Mouse (Mus musculus) granulocyte monocyte progenitor cell, adult 5-6 weeks (primary cell): Measurements from ENCODE around the gene Ssxb6. TPM values are rescaled to one million over a fixed set of nuclear protein-coding genes. Genes with fewer than 3 reads are reported as not detected.
"Not testable (repeated sequence)": the region's sequence is repeated elsewhere in the genome, so short reads cannot be mapped to it uniquely, and the experiment has no call there.

Experiments used
- ATAC-seq: replicated peaks from 2 replicates; pipeline ENCODE4 v1.8.0; 2016; ENCODE audit warnings: mild to moderate bottlenecking, moderate TSS enrichment, inconsistent platforms; ENCODE audit not compliant: poor library complexity, severe bottlenecking
- total RNA-seq, 2 experiments: library from RNA; stranded (forward) in 1 of 2; stranded (reverse) in 1 of 2; fragments of 200-712, 200-1000 nt in 1 of 2; fragments of >200 nt in 1 of 2; fragmentation: Nextera tagmentation in 1 of 2; gene quantifications; 2 replicates each; pipeline ENCODE4 v1.2.3; 2014 to 2017

Ssxb6 gene
- total RNA-seq (2014; fragmentation: Nextera tagmentation), result not detected in 2 replicates
- total RNA-seq (2017), result not detected in 2 replicates

GRCm38 (mm10) chrX:8548155-8548554 is at the start of gene Ssxb6:
Gene Ssxb6 (minus strand): TSS chrX:8548255.
- not testable (repeated sequence) for ATAC-seq

DNA sequence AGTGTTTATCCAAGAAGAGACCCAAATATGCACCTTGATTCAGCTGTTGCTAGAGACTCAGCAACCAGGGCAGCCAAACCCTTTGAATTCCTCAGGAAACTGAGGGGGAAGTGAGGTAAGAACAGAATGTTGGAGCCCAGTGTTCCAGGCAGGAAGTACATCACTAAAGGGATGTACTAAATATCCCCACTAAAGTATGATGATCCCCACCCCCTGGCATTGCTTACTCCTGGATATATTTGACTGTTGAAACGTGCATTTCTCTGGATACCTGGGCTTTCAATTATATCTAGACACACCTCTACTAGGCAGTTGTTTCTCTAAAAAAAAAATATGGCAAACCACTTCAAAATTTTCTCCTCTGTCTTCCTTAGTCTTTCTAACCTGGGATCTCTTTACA is 43.7 kb upstream of the Ssxb6 start, which contains the start of gene Ssxb3:
Ssxb3 (minus strand) TSS at position 101 of the 400 bp plus-strand sequence.
- not testable (repeated sequence) for ATAC-seq

DNA sequence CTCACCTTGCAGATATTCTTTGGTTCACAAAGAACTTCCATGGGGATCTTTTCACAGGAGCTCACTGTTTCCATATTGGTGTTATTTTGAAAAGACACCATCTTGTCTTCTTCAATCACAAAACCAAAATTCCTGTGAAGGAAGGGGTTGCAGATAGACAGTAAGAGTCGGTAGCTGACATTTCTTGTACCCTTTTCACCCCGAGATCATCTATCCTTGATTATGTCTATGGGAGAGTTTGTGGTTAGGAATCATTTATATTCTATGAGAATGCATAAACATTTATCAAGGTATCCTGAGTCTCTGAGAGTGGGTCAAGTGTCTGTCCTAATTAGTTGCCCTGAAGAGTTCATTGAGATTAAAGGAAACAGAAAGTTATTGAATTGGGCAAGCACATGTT is 23.2 kb downstream of the Ssxb6 start, which contains the start of gene Gm14459:
Gm14459 (minus strand) TSS at position 101 of the 400 bp plus-strand sequence.
- no peak for ATAC-seq

Other genes starting within 250 kb of the Ssxb6 start
- gene Ssxb10, start 220.8 kb downstream of the Ssxb6 start, total RNA-seq (2014; fragmentation: Nextera tagmentation), result not detected in 2 replicates
- not detected in 2 replicates for gene Ssxb10, start 220.8 kb downstream of the Ssxb6 start, total RNA-seq (2017)
- gene Ssxb9, start 181.3 kb downstream of the Ssxb6 start, total RNA-seq (2014; fragmentation: Nextera tagmentation), result not detected in 2 replicates
- gene Ssxb9, start 181.3 kb downstream of the Ssxb6 start, total RNA-seq (2017), result not detected in 2 replicates
- gene Ssxb1, start 134.9 kb downstream of the Ssxb6 start, total RNA-seq (2014; fragmentation: Nextera tagmentation), result not detected in 2 replicates
- gene Ssxb1, start 134.9 kb downstream of the Ssxb6 start, total RNA-seq (2017), result not detected in 2 replicates
- gene Ssxb2, start 86.5 kb downstream of the Ssxb6 start, total RNA-seq (2014; fragmentation: Nextera tagmentation), result not detected in 2 replicates
- gene Ssxb2, start 86.5 kb downstream of the Ssxb6 start, total RNA-seq (2017), result not detected in 2 replicates
- gene Gm14459, start 23.3 kb downstream of the Ssxb6 start, total RNA-seq (2014; fragmentation: Nextera tagmentation), result not detected in 2 replicates
- not detected in 2 replicates for gene Gm14459, start 23.3 kb downstream of the Ssxb6 start, total RNA-seq (2017)
- not detected in 2 replicates for gene Ssxb3, start 43.6 kb upstream of the Ssxb6 start, total RNA-seq (2014; fragmentation: Nextera tagmentation)
- not detected in 2 replicates for gene Ssxb3, start 43.6 kb upstream of the Ssxb6 start, total RNA-seq (2017)
- not detected in 2 replicates for gene Ssxb8, start 142.6 kb upstream of the Ssxb6 start, total RNA-seq (2014; fragmentation: Nextera tagmentation)
- gene Ssxb8, start 142.6 kb upstream of the Ssxb6 start, total RNA-seq (2017), result not detected in 2 replicates
- not detected in 2 replicates for gene Ssx9, start 200.2 kb upstream of the Ssxb6 start, total RNA-seq (2014; fragmentation: Nextera tagmentation)
- not detected in 2 replicates for gene Ssx9, start 200.2 kb upstream of the Ssxb6 start, total RNA-seq (2017)